Mouse (Mus musculus): ENCODE measurements around the gene Dpm3. TPM values are rescaled to one million over a fixed set of nuclear protein-coding genes. Genes with fewer than 3 reads are reported as not detected.

Gene Dpm3
- total RNA-seq, 2 experiments from 2014 or later = 51.2 to 61.0 TPM

- TF ChIP-seq CTCF (conservative IDR thresholded peaks at IDR 0.05) = no peak
- Histone ChIP-seq H3K27ac (peak overlapping the region; percentile 93), H3K4me3 (peak overlapping the region; percentile 68)
- DNase-seq (ENCODE audit: low spot score in 2 of 2) = peak in 1 of 2 experiments; percentile 70
These were observed 33.2 kb upstream of the Dpm3 start for GRCm38 (mm10) chr3:89225918-89226317.

- no peak for TF ChIP-seq CTCF (conservative IDR thresholded peaks at IDR 0.05)
- no peak for DNase-seq (ENCODE audit: low spot score in 2 of 2)
These were observed 32.8 kb upstream of the Dpm3 start for GRCm38 (mm10) chr3:89226361-89226760.

GRCm38 (mm10) chr3:89226900-89227299 is 32.3 kb upstream of the Dpm3 start, which contains the start of gene Mtx1:
Gene Mtx1, minus strand, starts transcription at chr3:89227088.
- no peak for TF ChIP-seq CTCF (conservative IDR thresholded peaks at IDR 0.05)
- peak within 1 kb of the TSS; percentile 93 for H3K27ac ChIP-seq
- DNase-seq (ENCODE audit: low spot score in 2 of 2) = no peak
- H3K4me3 ChIP-seq = peak within 1 kb of the TSS; percentile 68

More at GRCm38 (mm10) chr3:89226361-89226760, 32.8 kb upstream of the Dpm3 start:
- Histone ChIP-seq H3K4me3 (peak overlapping the region; percentile 68), H3K27ac (peak overlapping the region; percentile 93)

DNA sequence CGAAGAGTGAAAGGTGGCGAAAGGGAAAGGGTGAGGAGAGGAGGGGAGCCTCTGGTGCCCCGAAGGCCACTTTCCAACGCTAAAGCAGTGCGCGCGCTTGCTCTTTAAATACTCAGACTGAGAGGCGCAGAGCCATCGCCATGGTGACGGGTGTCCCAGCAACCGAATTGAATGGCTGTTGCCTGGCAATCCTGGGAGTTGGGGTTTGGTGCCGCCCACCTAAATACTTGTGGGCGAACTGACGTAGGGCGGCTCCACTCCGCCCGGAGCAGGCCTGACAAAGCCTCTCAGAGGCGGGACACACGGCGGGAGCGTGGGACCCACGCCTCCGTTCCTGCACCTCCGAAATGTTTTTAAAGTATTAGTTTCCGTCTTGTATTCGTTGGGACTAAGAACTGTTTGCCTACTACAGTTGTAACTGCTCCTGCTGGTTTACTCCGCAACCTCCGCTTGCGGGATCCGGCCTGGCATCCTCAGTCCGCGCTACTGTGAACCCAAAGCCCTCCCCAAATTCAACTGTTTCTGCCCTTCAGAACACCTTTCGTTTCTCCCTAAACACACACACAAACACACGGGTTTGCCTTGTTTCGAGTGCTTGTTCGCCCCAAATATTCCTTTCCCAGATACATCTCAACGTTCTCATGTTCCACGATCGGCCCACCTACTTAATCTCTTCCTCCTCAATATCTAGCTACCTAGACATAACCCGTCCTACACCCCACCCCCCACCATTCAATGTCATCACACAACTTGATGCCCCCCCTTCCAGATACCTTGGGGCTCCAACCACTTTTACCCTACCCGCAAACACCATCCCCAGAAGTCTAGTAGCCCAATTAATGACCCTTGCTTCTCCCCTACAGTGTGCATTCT is 31.6 kb upstream of the Dpm3 start:
- Histone ChIP-seq H3K4me3 (peak overlapping the region; percentile 68), H3K27ac (peak overlapping the region; percentile 93)
- no peak for TF ChIP-seq CTCF (conservative IDR thresholded peaks at IDR 0.05)
- peak; percentile 92 to 96 for DNase-seq (ENCODE audit: low spot score in 2 of 2)

GRCm38 (mm10) chr3:89228180-89228549 is 31.0 kb upstream of the Dpm3 start:
- Histone ChIP-seq H3K27ac (peak overlapping the region; percentile 93), H3K4me3 (peak overlapping the region; percentile 68)
- TF ChIP-seq CTCF (conservative IDR thresholded peaks at IDR 0.05) = peak; percentile 92
- peak; percentile 81 to 89 for DNase-seq (ENCODE audit: low spot score in 2 of 2)

- DNase-seq (ENCODE audit: low spot score in 2 of 2) = no peak
- H3K4me3 ChIP-seq = peak within 1 kb of the TSS; percentile 68
- TF ChIP-seq CTCF (conservative IDR thresholded peaks at IDR 0.05) = no peak
- peak within 1 kb of the TSS; percentile 93 for H3K27ac ChIP-seq
These were observed 30.3 kb upstream of the Dpm3 start, which contains the start of gene Muc1 for GRCm38 (mm10) chr3:89228836-89229235. Gene Muc1, plus strand, starts transcription at chr3:89229057.

- H3K27ac ChIP-seq = no peak overlapping the region
- DNase-seq (ENCODE audit: low spot score in 2 of 2) = no peak
- no peak for TF ChIP-seq CTCF (conservative IDR thresholded peaks at IDR 0.05)
- no peak overlapping the region for H3K4me3 ChIP-seq
These were observed 29.9 kb upstream of the Dpm3 start for GRCm38 (mm10) chr3:89229276-89229675.

- no peak for TF ChIP-seq CTCF (conservative IDR thresholded peaks at IDR 0.05)
- Histone ChIP-seq H3K27ac (no peak overlapping the region), H3K4me3 (no peak overlapping the region)
- no peak for DNase-seq (ENCODE audit: low spot score in 2 of 2)
These were observed 28.6 kb upstream of the Dpm3 start for GRCm38 (mm10) chr3:89230561-89230960.

GRCm38 (mm10) chr3:89231345-89231744 is 27.8 kb upstream of the Dpm3 start:
- no peak for TF ChIP-seq CTCF (conservative IDR thresholded peaks at IDR 0.05)
- DNase-seq (ENCODE audit: low spot score in 2 of 2) = no peak
- Histone ChIP-seq H3K27ac (no peak overlapping the region), H3K4me3 (no peak overlapping the region)

DNA sequence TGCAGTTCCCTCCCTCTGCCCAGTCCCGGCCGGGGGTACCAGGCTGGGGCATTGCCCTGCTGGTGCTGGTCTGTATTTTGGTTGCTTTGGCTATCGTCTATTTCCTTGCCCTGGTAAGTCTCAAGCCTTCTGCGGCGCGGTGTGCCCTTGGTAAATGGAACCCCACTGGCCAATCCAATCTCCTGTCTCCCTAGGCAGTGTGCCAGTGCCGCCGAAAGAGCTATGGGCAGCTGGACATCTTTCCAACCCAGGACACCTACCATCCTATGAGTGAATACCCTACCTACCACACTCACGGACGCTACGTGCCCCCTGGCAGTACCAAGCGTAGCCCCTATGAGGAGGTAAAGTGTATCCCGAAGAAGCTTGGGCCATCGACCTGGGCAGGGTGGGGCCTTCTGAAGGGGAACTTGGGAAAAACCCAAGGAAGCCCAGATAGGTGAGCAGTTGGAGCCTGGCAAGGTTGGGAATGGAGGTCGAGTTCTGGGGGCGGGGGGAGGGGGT is 27.3 kb upstream of the Dpm3 start:
- Histone ChIP-seq H3K4me3 (no peak overlapping the region), H3K27ac (no peak overlapping the region)
- TF ChIP-seq CTCF (conservative IDR thresholded peaks at IDR 0.05) = 0 out of 2 replicates have a peak, but pooled peaks have one; percentile 4

GRCm38 (mm10) chr3:89232614-89233013 is 26.5 kb upstream of the Dpm3 start:
- no peak for DNase-seq (ENCODE audit: low spot score in 2 of 2)
- H3K27ac ChIP-seq = no peak overlapping the region
- no peak for TF ChIP-seq CTCF (conservative IDR thresholded peaks at IDR 0.05)
- H3K4me3 ChIP-seq = no peak overlapping the region

More for the DNA sequence above, 27.3 kb upstream of the Dpm3 start:
- DNase-seq (ENCODE audit: low spot score in 2 of 2) = no peak

- DNase-seq (ENCODE audit: low spot score in 2 of 2) = no peak
- no peak for TF ChIP-seq CTCF (conservative IDR thresholded peaks at IDR 0.05)
These were observed 25.5 kb upstream of the Dpm3 start for GRCm38 (mm10) chr3:89233562-89234110.

GRCm38 (mm10) chr3:89236516-89236915 is 22.6 kb upstream of the Dpm3 start:
- no peak for DNase-seq (ENCODE audit: low spot score in 2 of 2)
- Histone ChIP-seq H3K27ac (no peak overlapping the region), H3K4me3 (no peak overlapping the region)
- TF ChIP-seq CTCF (conservative IDR thresholded peaks at IDR 0.05) = no peak

More at GRCm38 (mm10) chr3:89233562-89234110, 25.5 kb upstream of the Dpm3 start:
- Histone ChIP-seq H3K27ac (no peak overlapping the region), H3K4me3 (no peak overlapping the region)
